In genomic region chr12:5087787-5088519, GRCm38 (mm10) we compare ENCODE assay signal across 9 mouse cellular contexts.
A peak's percentile ranks its signal among the peaks of the same experiment; 100 is the strongest.
DNase-seq lines count a peak whose midpoint lies in the region; ATAC-seq lines count a peak whose summit lies in the region.
"Had no signal": no experiment of that assay in that cellular context is flagged by ENCODE, and none has a peak within 500 bp of the region (broad histone marks: within the 10 kb centered on the region; RNA-seq: fewer than 3 reads in every experiment).

No protein-coding gene starts in this region.

- H3K9me3 ChIP-seq in forebrain, embryonic 15.5 days, result no peaks in the 10 kb centered on the region
- H3K9me3 ChIP-seq in intestine, embryonic 16.5 days (ENCODE audit: control insufficient read depth, low read length), result no peaks in the 10 kb centered on the region
- H3K9me3 ChIP-seq: liver, embryonic 13.5 days had no signal

- WGBS in forebrain, embryonic 15.5 days, result 13% methylated on average over 10 of the region's 10 CpGs
- 26% methylated on average over 10 of the region's 10 CpGs for WGBS in intestine, embryonic 16.5 days

- peaks cover 36% of the 10 kb centered on the region for H3K36me3 ChIP-seq in forebrain, embryonic 15.5 days
- H3K36me3 ChIP-seq in intestine, embryonic 16.5 days (ENCODE audit: control insufficient read depth, insufficient read depth, low read length), result no peaks in the 10 kb centered on the region; the same call in 1 of the 2 replicates
- H3K36me3 ChIP-seq: liver, embryonic 13.5 days had no signal

- H3K4me3 ChIP-seq in forebrain, embryonic 15.5 days, result no peak overlapping the region
- no peak overlapping the region for H3K4me3 ChIP-seq in intestine, embryonic 16.5 days (ENCODE audit: low read length)
- H3K4me3 ChIP-seq: liver, embryonic 13.5 days had no signal

- no peak overlapping the region for H3K9ac ChIP-seq in forebrain, embryonic 15.5 days (replicated peaks)
- H3K9ac ChIP-seq in intestine, embryonic 16.5 days (ENCODE audit: low read depth, low read length), result no peak overlapping the region
- H3K9ac ChIP-seq: liver, embryonic 13.5 days had no signal

- H3K27ac ChIP-seq in forebrain, embryonic 15.5 days (replicated peaks), result peak overlapping the region; percentile 90
- 0 out of 2 replicates have a peak overlapping the region, but pooled peaks have one; percentile 1 for H3K27ac ChIP-seq in intestine, embryonic 16.5 days (ENCODE audit: low read length)
- H3K27ac ChIP-seq: liver, embryonic 13.5 days had no signal

- H3K4me1 ChIP-seq in forebrain, embryonic 15.5 days, result peaks cover 28% of the 10 kb centered on the region
- H3K4me1 ChIP-seq in intestine, embryonic 16.5 days (ENCODE audit: control insufficient read depth, insufficient read depth, low read length), result peaks cover 6% of the 10 kb centered on the region; the same call in 1 of the 2 replicates
- H3K4me1 ChIP-seq: liver, embryonic 13.5 days had no signal

- peak; percentile 19 to 59 for DNase-seq in adrenal gland, adult (ENCODE audit: inconsistent age in 2 of 2, low spot score in 1 of 2)
- DNase-seq in adrenal gland, postnatal 25 days, result no peak
- peak; percentile 29 for DNase-seq in adipocyte (ENCODE audit: low spot score)
- peak; percentile 55 to 64 for DNase-seq in left cerebral cortex, postnatal 25 days (ENCODE audit: low spot score in 2 of 2)
- DNase-seq in right cerebral cortex, postnatal 10 days (ENCODE audit: low spot score in 2 of 2), result peak; percentile 77 to 85
- DNase-seq in thymus, postnatal 36 days, result no peak
- DNase-seq: liver, embryonic 13.5 days had no signal

- no peaks in the 10 kb centered on the region for H3K27me3 ChIP-seq in forebrain, embryonic 15.5 days
- no peaks in the 10 kb centered on the region for H3K27me3 ChIP-seq in intestine, embryonic 16.5 days (replicated peaks; ENCODE audit: control insufficient read depth, insufficient read depth, low read length)
- H3K27me3 ChIP-seq: liver, embryonic 13.5 days had no signal

- 0 out of 2 replicates have a peak overlapping the region, but pooled peaks have one; percentile 5 for H3K4me2 ChIP-seq in forebrain, embryonic 15.5 days (replicated peaks)
- no peak overlapping the region for H3K4me2 ChIP-seq in intestine, embryonic 16.5 days (ENCODE audit: low read depth, low read length)
- H3K4me2 ChIP-seq: liver, embryonic 13.5 days had no signal

- peak; percentile 87 for ATAC-seq in forebrain, embryonic 15.5 days (replicated peaks)
- ATAC-seq in intestine, embryonic 16.5 days, result peak; percentile 57

- intact Hi-C loops in left cerebral cortex, postnatal 25 days (cut with DNase I), result no loop called here

Comparison
In these comparisons a context has a peak if more than half of its experiments do, and no peak if none do; other contexts are left out.
1. DNase-seq: peak in adrenal gland, adult (2 of 2), adipocyte (single experiment), left cerebral cortex, postnatal 25 days (2 of 2) and right cerebral cortex, postnatal 10 days (2 of 2); none in adrenal gland, postnatal 25 days (single experiment) and thymus, postnatal 36 days (0 of 2).